Mouse (Mus musculus): ENCODE results near the gene Eno1. TPM values are rescaled to one million over a fixed set of nuclear protein-coding genes. Genes with fewer than 3 reads are reported as not detected.

The Eno1 gene
- polyA plus RNA-seq (2016; fragmentation: Nextera tagmentation; extraction: Ambion mirVana): 1,309 and 1,398 TPM in 2 replicates

GRCm38 (mm10) chr4:150236521-150237481, at the start of gene Eno1:
Gene Eno1 (plus strand): TSS chr4:150236721.
- peak; percentile 98 for ATAC-seq (ENCODE audit: low FRiP score)
- Histone ChIP-seq H3K9ac (peak within 1 kb of the TSS; percentile 86), H3K4me3 (peak within 1 kb of the TSS; percentile 85), H3K27me3 (peaks cover 3% of the 10 kb centered on the region; the same call in 1 of the 2 replicates), H3K36me3 (peaks cover 13% of the 10 kb centered on the region), H3K4me1 (peaks cover 52% of the 10 kb centered on the region), H3K27ac (peak within 1 kb of the TSS; percentile 98), H3K4me2 (replicated peaks) (peak within 1 kb of the TSS; percentile 80), H3K9me3 (replicated peaks) (no peaks in the 10 kb centered on the region)
- WGBS: under 1% methylated on average over 71 of the region's 78 CpGs

GRCm38 (mm10) chr4:150188236-150188635, 48.3 kb upstream of the Eno1 start:
- H3K9ac ChIP-seq: no peak overlapping the region
- 45% methylated on average over 11 of the region's 11 CpGs for WGBS

GRCm38 (mm10) chr4:150192199-150192598, 44.3 kb upstream of the Eno1 start:
- no peak for ATAC-seq (ENCODE audit: low FRiP score)
- Histone ChIP-seq H3K27me3 (no peaks in the 10 kb centered on the region), H3K4me3 (no peak overlapping the region), H3K36me3 (no peaks in the 10 kb centered on the region), H3K4me1 (no peaks in the 10 kb centered on the region), H3K9ac (no peak overlapping the region), H3K27ac (no peak overlapping the region), H3K4me2 (replicated peaks) (no peak overlapping the region), H3K9me3 (replicated peaks) (no peaks in the 10 kb centered on the region)
- 86% methylated on average over 6 of the region's 6 CpGs for WGBS

More at GRCm38 (mm10) chr4:150188236-150188635, 48.3 kb upstream of the Eno1 start:
- no peaks in the 10 kb centered on the region for H3K27me3 ChIP-seq
- H3K4me2 ChIP-seq (replicated peaks): no peak overlapping the region
- no peak for ATAC-seq (ENCODE audit: low FRiP score)
- H3K4me1 ChIP-seq: no peaks in the 10 kb centered on the region
- H3K36me3 ChIP-seq: no peaks in the 10 kb centered on the region
- H3K4me3 ChIP-seq: no peak overlapping the region
- no peaks in the 10 kb centered on the region for H3K9me3 ChIP-seq (replicated peaks)
- no peak overlapping the region for H3K27ac ChIP-seq

DNA sequence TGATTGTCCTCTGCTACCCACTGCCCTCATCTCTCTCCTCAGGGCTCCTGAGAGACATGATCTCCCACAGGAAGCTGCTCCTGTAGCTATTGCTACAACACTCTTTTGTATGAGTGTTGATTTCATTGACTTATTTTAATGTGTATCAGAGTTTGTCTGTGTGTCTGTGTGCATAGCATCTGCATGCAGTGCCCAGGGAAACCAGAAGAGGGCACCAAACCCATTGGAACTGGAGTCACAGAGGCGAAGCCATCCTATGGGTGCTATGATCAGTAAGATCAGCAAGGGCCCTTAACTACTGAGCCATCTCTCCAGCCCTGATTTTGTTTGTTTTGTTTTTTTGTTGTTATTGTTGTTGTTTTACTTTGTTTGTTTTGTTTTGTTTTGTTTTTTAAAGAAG, 42.6 kb upstream of the Eno1 start:
- no peak for ATAC-seq (ENCODE audit: low FRiP score)
- Histone ChIP-seq H3K36me3 (no peaks in the 10 kb centered on the region), H3K9ac (no peak overlapping the region), H3K4me2 (replicated peaks) (no peak overlapping the region), H3K4me3 (no peak overlapping the region), H3K27me3 (no peaks in the 10 kb centered on the region), H3K4me1 (no peaks in the 10 kb centered on the region; the same call in 1 of the 2 replicates), H3K9me3 (replicated peaks) (no peaks in the 10 kb centered on the region), H3K27ac (no peak overlapping the region)
- WGBS: 43% methylated on average over 1 of the region's 1 CpGs

DNA sequence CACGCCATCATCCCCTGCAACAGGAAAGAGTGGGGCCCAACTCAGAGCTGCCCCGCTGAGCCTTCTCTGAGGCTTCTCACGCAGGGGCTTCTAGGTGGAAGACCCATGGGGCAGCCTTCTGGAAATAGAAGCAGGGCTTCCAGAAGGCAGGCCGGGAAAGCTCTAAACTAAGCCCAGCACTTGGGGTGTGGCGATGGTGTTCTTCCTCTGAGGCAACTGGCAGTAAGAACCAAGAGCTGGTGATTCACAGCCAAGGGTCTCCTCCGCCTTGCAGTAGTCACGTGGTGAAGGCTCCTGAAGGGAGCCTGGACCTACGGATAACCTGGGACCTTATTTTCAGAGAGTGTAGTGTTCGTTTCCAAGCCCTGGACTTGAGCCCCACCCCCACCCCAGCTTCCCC, 38.3 kb upstream of the Eno1 start:
- H3K4me1 ChIP-seq: no peaks in the 10 kb centered on the region; the same call in 1 of the 2 replicates
- 81% methylated on average over 9 of the region's 9 CpGs for WGBS
- ATAC-seq (ENCODE audit: low FRiP score): no peak

DNA sequence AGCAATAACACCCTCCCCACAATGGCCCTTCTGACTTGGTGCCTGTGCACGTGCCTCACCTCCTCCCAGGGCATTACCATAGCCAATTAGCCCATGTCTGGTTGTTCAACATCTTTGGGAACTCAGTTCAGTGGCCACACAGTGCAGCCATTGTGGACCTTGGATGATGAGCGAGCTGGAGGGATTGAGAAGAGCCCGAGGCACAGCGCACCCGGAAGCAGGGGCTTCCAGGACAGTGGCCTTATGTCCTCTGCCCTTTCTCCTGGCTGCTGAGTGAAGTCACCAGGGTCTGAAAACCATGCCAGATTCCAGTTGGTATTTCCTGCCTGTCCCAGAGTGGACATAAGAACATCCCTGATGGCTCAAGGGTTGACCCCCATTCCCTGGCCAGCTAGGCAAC, 35.3 kb upstream of the Eno1 start, which contains the start of gene Car6:
Gene Car6, minus strand, starts transcription at position 101 of the 400 bp plus-strand sequence.
- 82% methylated on average over 5 of the region's 5 CpGs for WGBS
- Histone ChIP-seq H3K9me3 (replicated peaks) (no peaks in the 10 kb centered on the region), H3K36me3 (no peaks in the 10 kb centered on the region), H3K9ac (no peak within 1 kb of the TSS), H3K27me3 (no peaks in the 10 kb centered on the region), H3K4me3 (no peak within 1 kb of the TSS), H3K4me1 (no peaks in the 10 kb centered on the region; the same call in 1 of the 2 replicates), H3K4me2 (replicated peaks) (no peak within 1 kb of the TSS), H3K27ac (no peak within 1 kb of the TSS)
- no peak for ATAC-seq (ENCODE audit: low FRiP score)

More for the DNA sequence above, 38.3 kb upstream of the Eno1 start:
- Histone ChIP-seq H3K4me3 (no peak overlapping the region), H3K4me2 (replicated peaks) (no peak overlapping the region), H3K9ac (no peak overlapping the region), H3K27me3 (no peaks in the 10 kb centered on the region), H3K27ac (no peak overlapping the region), H3K36me3 (no peaks in the 10 kb centered on the region), H3K9me3 (replicated peaks) (no peaks in the 10 kb centered on the region)

DNA sequence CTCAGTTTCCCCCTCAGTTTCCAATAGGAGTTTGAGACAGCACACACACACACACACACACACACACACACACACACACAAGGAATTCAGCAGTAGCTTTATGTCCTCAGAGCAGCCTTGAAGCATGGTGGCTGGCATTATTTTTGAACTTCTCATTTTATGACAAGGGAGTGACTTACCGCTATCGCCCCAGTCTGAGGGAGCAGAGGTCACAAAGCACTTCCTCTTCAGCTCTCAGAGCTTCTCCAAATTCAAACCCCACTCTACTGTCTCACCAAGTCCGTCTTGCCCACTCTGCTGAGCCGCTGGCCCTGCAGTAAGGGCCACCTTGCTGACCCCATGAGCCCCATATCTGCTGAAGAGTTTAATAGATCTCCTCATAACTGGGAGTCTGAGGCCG, 33.8 kb upstream of the Eno1 start:
- Histone ChIP-seq H3K9me3 (replicated peaks) (no peaks in the 10 kb centered on the region), H3K27ac (no peak overlapping the region), H3K27me3 (no peaks in the 10 kb centered on the region), H3K4me3 (no peak overlapping the region), H3K4me1 (no peaks in the 10 kb centered on the region; the same call in 1 of the 2 replicates), H3K36me3 (no peaks in the 10 kb centered on the region), H3K9ac (no peak overlapping the region), H3K4me2 (replicated peaks) (no peak overlapping the region)
- no peak for ATAC-seq (ENCODE audit: low FRiP score)
- 83% methylated on average over 5 of the region's 5 CpGs for WGBS

GRCm38 (mm10) chr4:150204877-150205276, 31.6 kb upstream of the Eno1 start:
- H3K4me2 ChIP-seq (replicated peaks): no peak overlapping the region
- no peaks in the 10 kb centered on the region for H3K36me3 ChIP-seq
- no peaks in the 10 kb centered on the region for H3K27me3 ChIP-seq
- no peaks in the 10 kb centered on the region for H3K9me3 ChIP-seq (replicated peaks)
- H3K27ac ChIP-seq: no peak overlapping the region
- no peaks in the 10 kb centered on the region for H3K4me1 ChIP-seq
- H3K4me3 ChIP-seq: no peak overlapping the region
- H3K9ac ChIP-seq: no peak overlapping the region
- ATAC-seq (ENCODE audit: low FRiP score): no peak
- WGBS: 73% methylated on average over 3 of the region's 3 CpGs

- H3K4me2 ChIP-seq (replicated peaks): no peak overlapping the region
- no peak overlapping the region for H3K27ac ChIP-seq
- no peaks in the 10 kb centered on the region for H3K27me3 ChIP-seq
- no peaks in the 10 kb centered on the region for H3K36me3 ChIP-seq
- peaks cover 8% of the 10 kb centered on the region for H3K4me1 ChIP-seq
- H3K9me3 ChIP-seq (replicated peaks): no peaks in the 10 kb centered on the region
- no peak overlapping the region for H3K9ac ChIP-seq
- ATAC-seq (ENCODE audit: low FRiP score): no peak
- H3K4me3 ChIP-seq: no peak overlapping the region
- 93% methylated on average over 5 of the region's 5 CpGs for WGBS
Observed at GRCm38 (mm10) chr4:150209751-150210150, 26.8 kb upstream of the Eno1 start.

- Histone ChIP-seq H3K36me3 (no peaks in the 10 kb centered on the region), H3K27ac (no peak overlapping the region), H3K9ac (no peak overlapping the region), H3K9me3 (replicated peaks) (no peaks in the 10 kb centered on the region), H3K4me3 (no peak overlapping the region), H3K4me2 (replicated peaks) (no peak overlapping the region), H3K27me3 (no peaks in the 10 kb centered on the region), H3K4me1 (peaks cover 8% of the 10 kb centered on the region)
- ATAC-seq (ENCODE audit: low FRiP score): no peak
- WGBS: 81% methylated on average over 8 of the region's 8 CpGs
Observed at GRCm38 (mm10) chr4:150210306-150210705, 26.2 kb upstream of the Eno1 start.

GRCm38 (mm10) chr4:150211930-150212552, 24.5 kb upstream of the Eno1 start:
- Histone ChIP-seq H3K9me3 (replicated peaks) (no peaks in the 10 kb centered on the region), H3K4me2 (replicated peaks) (peak overlapping the region; percentile 55), H3K4me3 (peak overlapping the region; percentile 27), H3K27me3 (no peaks in the 10 kb centered on the region), H3K4me1 (peaks cover 10% of the 10 kb centered on the region), H3K27ac (no peak overlapping the region), H3K36me3 (no peaks in the 10 kb centered on the region), H3K9ac (0 out of 2 replicates have a peak overlapping the region, but pooled peaks have one; percentile 46)
- no peak for ATAC-seq (ENCODE audit: low FRiP score)
- WGBS: 54% methylated on average over 10 of the region's 10 CpGs

GRCm38 (mm10) chr4:150212553-150212971, 24.0 kb upstream of the Eno1 start:
- no peak overlapping the region for H3K27ac ChIP-seq
- H3K27me3 ChIP-seq: no peaks in the 10 kb centered on the region
- peak; percentile 73; the same call in 1 of the 2 replicates for ATAC-seq (ENCODE audit: low FRiP score)
- peak overlapping the region; percentile 46; the same call in 1 of the 2 replicates for H3K9ac ChIP-seq
- peak overlapping the region; percentile 55 for H3K4me2 ChIP-seq (replicated peaks)
- peaks cover 10% of the 10 kb centered on the region for H3K4me1 ChIP-seq
- peak overlapping the region; percentile 27 for H3K4me3 ChIP-seq
- under 1% methylated on average over 15 of the region's 15 CpGs for WGBS
- no peaks in the 10 kb centered on the region for H3K36me3 ChIP-seq
- no peaks in the 10 kb centered on the region for H3K9me3 ChIP-seq (replicated peaks)

All from hindbrain, embryonic 12.5 days (tissue).